Mouse (Mus musculus): ENCODE measurements around the gene Rbsn.

The Rbsn gene

GRCm38 (mm10) chr6:92214773-92215449, at the start of gene Rbsn:
TSS of gene Rbsn (minus strand) at chr6:92214925.
- peak; percentile 95 for DNase-seq (ENCODE audit: low spot score in 2 of 2)

GRCm38 (mm10) chr6:92261162-92261843, 46.6 kb upstream of the Rbsn start:
- no peak for DNase-seq (ENCODE audit: low spot score in 2 of 2)

GRCm38 (mm10) chr6:92255346-92255745, 40.6 kb upstream of the Rbsn start:
- DNase-seq (ENCODE audit: low spot score in 2 of 2), result no peak

- no peak for DNase-seq (ENCODE audit: low spot score in 2 of 2)
These were observed 38.6 kb upstream of the Rbsn start for GRCm38 (mm10) chr6:92253253-92253870.

- no peak for DNase-seq (ENCODE audit: low spot score in 2 of 2)
These were observed 32.6 kb upstream of the Rbsn start for GRCm38 (mm10) chr6:92247215-92247919.

GRCm38 (mm10) chr6:92246335-92246734, 31.6 kb upstream of the Rbsn start:
- no peak for DNase-seq (ENCODE audit: low spot score in 2 of 2)

- no peak for DNase-seq (ENCODE audit: low spot score in 2 of 2)
These were observed 29.9 kb upstream of the Rbsn start, which contains the start of gene Trh for GRCm38 (mm10) chr6:92244591-92244990. TSS of gene Trh (minus strand) at chr6:92244650.

- peak; percentile 73 to 77 for DNase-seq (ENCODE audit: low spot score in 2 of 2)
These were observed 26.6 kb upstream of the Rbsn start for GRCm38 (mm10) chr6:92241178-92241906.

- no peak for DNase-seq (ENCODE audit: low spot score in 2 of 2)
These were observed 20.3 kb upstream of the Rbsn start for GRCm38 (mm10) chr6:92235036-92235435.

GRCm38 (mm10) chr6:92231762-92232161, 17.0 kb upstream of the Rbsn start:
- DNase-seq (ENCODE audit: low spot score in 2 of 2), result no peak

- DNase-seq (ENCODE audit: low spot score in 2 of 2), result no peak
These were observed 16.6 kb upstream of the Rbsn start for GRCm38 (mm10) chr6:92231356-92231755.

- DNase-seq (ENCODE audit: low spot score in 2 of 2), result no peak
These were observed 14.9 kb upstream of the Rbsn start for GRCm38 (mm10) chr6:92229586-92229985.

GRCm38 (mm10) chr6:92229103-92229502, 14.4 kb upstream of the Rbsn start:
- DNase-seq (ENCODE audit: low spot score in 2 of 2), result no peak

GRCm38 (mm10) chr6:92224981-92225380, 10.3 kb upstream of the Rbsn start:
- DNase-seq (ENCODE audit: low spot score in 2 of 2), result peak; percentile 35 to 64

GRCm38 (mm10) chr6:92222021-92222420, 7.3 kb upstream of the Rbsn start:
- DNase-seq (ENCODE audit: low spot score in 2 of 2), result no peak

- no peak for DNase-seq (ENCODE audit: low spot score in 2 of 2)
These were observed 6.9 kb upstream of the Rbsn start for GRCm38 (mm10) chr6:92221604-92222003.

GRCm38 (mm10) chr6:92219445-92219844, 4.7 kb upstream of the Rbsn start:
- peak; percentile 57 to 64 for DNase-seq (ENCODE audit: low spot score in 2 of 2)

GRCm38 (mm10) chr6:92214055-92214772, 511 bp downstream of the Rbsn start:
- DNase-seq (ENCODE audit: low spot score in 2 of 2), result peak; percentile 29 to 39

GRCm38 (mm10) chr6:92199414-92199813, 15.3 kb downstream of the Rbsn start:
- no peak for DNase-seq (ENCODE audit: low spot score in 2 of 2)

- DNase-seq (ENCODE audit: low spot score in 2 of 2), result no peak
These were observed 30.5 kb downstream of the Rbsn start for GRCm38 (mm10) chr6:92184178-92184577.

- peak; percentile 86 to 88 for DNase-seq (ENCODE audit: low spot score in 2 of 2)
These were observed 31.0 kb downstream of the Rbsn start, which contains the start of gene Mrps25 for GRCm38 (mm10) chr6:92183621-92184131. TSS of gene Mrps25 (minus strand) at chr6:92184033.
